Mouse (Mus musculus) kidney, embryonic 14.5 days (tissue): ENCODE results near the gene Zfp57. TPM values are rescaled to one million over a fixed set of nuclear protein-coding genes. Genes with fewer than 3 reads are reported as not detected.

ENCODE experiments used
- ATAC-seq: fragments of 200-750 bp; cut with Nextera tagmentation; 2 replicates; pipeline ENCODE4 v1.8.0; 2017; ENCODE audit warnings: moderate number of reproducible peaks, mild to moderate bottlenecking, moderate TSS enrichment, moderate library complexity; ENCODE audit not compliant: low FRiP score, low TSS enrichment
- H3K27ac ChIP-seq: fragments of 300-500 bp; sonication (generic); 2 replicates; pipeline ENCODE4 v1.5.1; 2014; ENCODE audit warnings: low read depth, mild to moderate bottlenecking, low read length, moderate library complexity, mixed read lengths
- H3K27me3 ChIP-seq: fragments of 300-500 bp; sonication (generic); 2 replicates; pipeline ENCODE4 v1.6.1; 2014; ENCODE audit warnings: mild to moderate bottlenecking, low read length; ENCODE audit not compliant: control insufficient read depth, insufficient read depth
- H3K36me3 ChIP-seq: fragments of 300-500 bp; sonication (generic); 2 replicates; pipeline ENCODE4 v1.6.1; 2014; ENCODE audit warnings: low read length, mixed read lengths; ENCODE audit not compliant: control insufficient read depth, insufficient read depth
- H3K4me1 ChIP-seq: fragments of 300-500 bp; sonication (generic); 2 replicates; pipeline ENCODE4 v1.6.1; 2014; ENCODE audit warnings: low read length, mixed read lengths; ENCODE audit not compliant: control insufficient read depth, insufficient read depth
- H3K4me2 ChIP-seq: fragments of 300-500 bp; sonication (generic); replicated peaks from 2 replicates; pipeline ENCODE4 v1.6.1; 2014; ENCODE audit warnings: low read depth, mild to moderate bottlenecking, low read length
- H3K4me3 ChIP-seq: fragments of 300-500 bp; sonication (generic); 2 replicates; pipeline ENCODE4 v1.5.1; 2014; ENCODE audit warnings: mild to moderate bottlenecking, low read length
- H3K9ac ChIP-seq: fragments of 300-500 bp; sonication (generic); 2 replicates; pipeline ENCODE4 v1.6.1; 2014; ENCODE audit warnings: low read depth, mild to moderate bottlenecking, low read length, moderate library complexity
- H3K9me3 ChIP-seq: fragments of 300-500 bp; sonication (generic); 2 replicates; pipeline ENCODE4 v1.6.1; 2016; ENCODE audit warnings: low read length; ENCODE audit not compliant: control insufficient read depth
- WGBS: fragments of 180-500 bp; shearing (Covaris S2); extraction: QIAGEN DNeasy Blood & Tissue Kit; methylation state at CpG from one replicate; pipeline ENCODE4 v1.1.7; 2014; 5-methylcytosine and 5-hydroxymethylcytosine counted together
- polyA plus RNA-seq: library from polyadenylated mRNA; unstranded; fragments of >200 nt; fragmentation: Nextera tagmentation; extraction: Ambion mirVana; gene quantifications from 2 replicates; pipeline ENCODE4 v1.2.1, GENCODE M21; 2014

Gene Zfp57
- polyA plus RNA-seq, 1 experiment from 2014 or later, result 67.5 TPM

DNA sequence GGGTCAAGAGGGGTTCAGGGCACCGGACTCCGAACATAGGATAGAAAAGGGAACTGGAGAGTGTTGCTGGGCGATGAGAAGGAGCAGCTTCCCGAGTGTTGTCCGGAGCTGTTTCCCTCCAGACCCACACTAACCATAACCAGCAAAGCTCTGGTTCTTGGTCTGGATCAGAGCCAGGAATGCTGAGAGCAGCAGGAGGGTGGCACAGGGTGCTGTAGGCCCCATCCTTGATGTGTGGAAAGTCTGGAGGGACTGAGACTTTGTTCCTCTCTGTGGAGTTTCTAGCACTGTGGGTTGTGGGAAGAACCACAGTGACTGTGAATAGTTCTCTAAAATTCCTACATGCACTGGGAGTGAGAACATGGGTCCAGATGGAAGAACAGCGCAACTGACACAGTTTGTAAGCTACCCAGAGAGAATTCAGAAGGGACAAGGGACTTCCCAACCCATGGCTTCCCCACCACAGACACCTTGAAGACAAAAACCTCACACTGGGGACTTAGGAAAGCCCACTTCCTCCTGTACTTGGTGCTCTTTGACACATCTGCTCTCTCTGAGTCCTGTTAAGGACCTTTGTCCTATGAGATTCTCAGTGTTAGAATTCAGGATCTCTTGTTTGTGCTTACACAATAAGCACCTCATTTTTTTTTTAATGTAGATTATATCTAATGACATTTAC is 29.7 kb upstream of the Zfp57 start:
- Histone ChIP-seq H3K4me3 (no peak overlapping the region), H3K4me2 (no peak overlapping the region), H3K27ac (no peak overlapping the region), H3K9me3 (no peaks in the 10 kb centered on the region), H3K9ac (no peak overlapping the region), H3K4me1 (no peaks in the 10 kb centered on the region), H3K27me3 (no peaks in the 10 kb centered on the region), H3K36me3 (no peaks in the 10 kb centered on the region)
- WGBS, result 96% methylated on average over 6 of the region's 6 CpGs
- ATAC-seq, result no peak

DNA sequence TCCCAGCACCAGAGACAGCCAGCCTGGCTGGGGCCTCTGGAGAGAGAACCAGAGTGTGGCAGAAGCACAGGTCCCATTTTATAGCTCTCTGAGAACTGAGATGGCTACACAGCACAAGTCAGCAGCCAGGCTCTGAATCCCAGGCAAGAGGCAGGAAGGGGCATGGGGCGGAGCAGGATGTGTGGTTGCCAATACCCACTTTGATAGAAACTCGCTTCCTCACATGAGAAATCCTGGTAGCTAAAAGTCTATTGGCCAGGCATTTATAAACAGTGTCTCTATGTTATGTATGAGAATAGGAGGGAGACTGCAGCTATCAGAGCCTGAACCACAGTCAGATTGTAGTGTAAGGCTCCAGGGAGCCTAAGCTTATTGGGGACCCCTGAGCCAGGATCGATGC is 28.2 kb upstream of the Zfp57 start:
- Histone ChIP-seq H3K9me3 (no peaks in the 10 kb centered on the region), H3K9ac (no peak overlapping the region), H3K4me2 (no peak overlapping the region), H3K4me3 (no peak overlapping the region), H3K4me1 (no peaks in the 10 kb centered on the region), H3K27ac (no peak overlapping the region), H3K36me3 (no peaks in the 10 kb centered on the region), H3K27me3 (no peaks in the 10 kb centered on the region)
- WGBS, result 83% methylated on average over 3 of the region's 3 CpGs
- ATAC-seq, result no peak

DNA sequence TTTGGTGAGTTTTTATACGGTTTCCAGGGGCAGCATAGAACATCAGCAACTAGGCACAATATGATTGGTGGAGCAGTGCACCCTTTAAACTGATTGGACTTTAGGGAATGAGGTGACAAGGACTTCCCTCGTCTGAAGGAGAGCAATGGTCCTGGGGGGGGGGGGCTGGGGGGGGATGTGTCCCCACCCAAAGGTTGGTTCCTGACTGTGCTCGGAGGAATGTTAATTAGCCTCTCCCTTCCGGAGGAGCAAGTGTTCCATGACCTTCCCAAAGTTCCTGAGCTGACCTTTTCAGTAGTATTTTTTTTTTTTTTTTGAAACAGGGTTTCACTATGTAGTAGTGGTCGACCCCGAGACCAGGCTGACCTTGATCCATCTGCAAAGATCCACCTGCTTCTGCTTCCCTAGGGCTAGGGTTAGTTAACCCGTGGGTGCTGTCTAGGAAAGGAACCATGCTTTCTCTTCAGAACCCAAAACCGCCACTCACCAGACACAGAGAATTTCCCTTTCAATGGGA is 27.6 kb upstream of the Zfp57 start:
- Histone ChIP-seq H3K36me3 (no peaks in the 10 kb centered on the region), H3K27ac (no peak overlapping the region), H3K9ac (no peak overlapping the region), H3K27me3 (no peaks in the 10 kb centered on the region), H3K4me1 (no peaks in the 10 kb centered on the region), H3K9me3 (no peaks in the 10 kb centered on the region), H3K4me2 (no peak overlapping the region), H3K4me3 (no peak overlapping the region)
- 62% methylated on average over 8 of the region's 8 CpGs for WGBS
- no peak for ATAC-seq

- Histone ChIP-seq H3K27me3 (no peaks in the 10 kb centered on the region), H3K9me3 (no peaks in the 10 kb centered on the region), H3K4me1 (peaks cover 10% of the 10 kb centered on the region; the same call in 1 of the 2 replicates), H3K4me2 (peak within 1 kb of the TSS; percentile 33), H3K4me3 (peak within 1 kb of the TSS; percentile 9; the same call in 1 of the 2 replicates), H3K9ac (no peak within 1 kb of the TSS), H3K27ac (no peak within 1 kb of the TSS), H3K36me3 (no peaks in the 10 kb centered on the region)
- 7% methylated on average over 18 of the region's 18 CpGs for WGBS
- ATAC-seq, result peak; percentile 62
These were observed 19.6 kb upstream of the Zfp57 start, which contains the start of gene 2410137M14Rik for GRCm38 (mm10) chr17:36981221-36981813. Gene 2410137M14Rik (minus strand): TSS chr17:36981237.

DNA sequence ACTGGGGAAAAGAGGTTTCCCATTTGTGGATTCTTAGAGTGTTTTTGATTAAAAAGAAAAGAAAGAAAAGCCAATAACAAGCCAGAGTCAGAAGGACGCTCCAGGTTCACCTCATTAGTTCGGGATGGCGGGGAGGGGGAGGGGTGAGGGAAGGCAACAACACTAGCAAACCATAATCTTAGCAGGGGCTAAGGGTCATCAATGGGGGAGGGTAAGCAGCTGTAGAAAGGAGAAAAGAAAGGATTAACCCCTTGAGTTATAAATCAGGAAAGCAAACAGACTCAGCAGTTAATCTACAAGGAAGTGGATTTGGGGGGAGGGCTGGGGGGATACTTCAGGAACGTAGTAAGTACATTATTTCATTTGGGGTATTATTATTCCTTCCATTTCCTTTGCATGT is 19.1 kb upstream of the Zfp57 start:
- no peak for ATAC-seq
- Histone ChIP-seq H3K4me2 (peak overlapping the region; percentile 33), H3K27me3 (no peaks in the 10 kb centered on the region), H3K9me3 (no peaks in the 10 kb centered on the region), H3K9ac (no peak overlapping the region), H3K36me3 (no peaks in the 10 kb centered on the region), H3K27ac (no peak overlapping the region), H3K4me1 (peaks cover 10% of the 10 kb centered on the region; the same call in 1 of the 2 replicates), H3K4me3 (peak overlapping the region; percentile 9; the same call in 1 of the 2 replicates)
- WGBS, result 2% methylated on average over 4 of the region's 4 CpGs

GRCm38 (mm10) chr17:36982253-36983155 is 18.5 kb upstream of the Zfp57 start:
- ATAC-seq, result 0 out of 2 replicates have a peak, but pooled peaks have one; percentile 20
- Histone ChIP-seq H3K4me1 (peaks cover 10% of the 10 kb centered on the region; the same call in 1 of the 2 replicates), H3K4me3 (no peak overlapping the region), H3K36me3 (no peaks in the 10 kb centered on the region), H3K9ac (no peak overlapping the region), H3K27ac (no peak overlapping the region), H3K4me2 (peak overlapping the region; percentile 33), H3K9me3 (no peaks in the 10 kb centered on the region), H3K27me3 (peaks cover 4% of the 10 kb centered on the region; the same call in 1 of the 2 replicates)
- 24% methylated on average over 5 of the region's 5 CpGs for WGBS

- peaks cover 23% of the 10 kb centered on the region for H3K27me3 ChIP-seq
- no peaks in the 10 kb centered on the region for H3K36me3 ChIP-seq
- H3K27ac ChIP-seq, result no peak overlapping the region
- H3K4me1 ChIP-seq, result no peaks in the 10 kb centered on the region
- H3K9me3 ChIP-seq, result no peaks in the 10 kb centered on the region
- H3K4me3 ChIP-seq, result peak overlapping the region; percentile 15; the same call in 1 of the 2 replicates
- ATAC-seq, result no peak; the same call in 1 of the 2 replicates
- H3K9ac ChIP-seq, result no peak overlapping the region
- 7% methylated on average over 24 of the region's 24 CpGs for WGBS
- H3K4me2 ChIP-seq, result peak overlapping the region; percentile 16
These were observed 12.5 kb upstream of the Zfp57 start for GRCm38 (mm10) chr17:36988475-36988874.

DNA sequence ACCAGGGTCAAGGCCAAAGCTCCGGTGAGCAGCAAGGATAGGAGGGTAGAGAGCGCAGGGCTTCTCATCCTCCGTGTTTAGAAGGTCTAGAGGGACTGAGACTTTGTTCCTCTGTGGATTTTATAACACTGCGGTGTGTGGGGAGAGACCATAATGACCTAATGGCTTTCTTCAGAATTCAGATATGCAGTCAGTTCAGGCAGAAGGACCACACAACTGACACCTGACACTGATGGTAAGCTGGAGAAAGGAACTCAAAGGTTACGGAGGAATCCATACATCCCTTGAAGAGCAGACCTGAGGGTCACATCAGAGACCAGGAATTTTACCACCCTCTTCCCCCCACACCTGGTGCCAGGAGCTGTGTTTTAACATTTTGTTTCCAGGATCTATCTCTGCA is 11.5 kb upstream of the Zfp57 start, which contains the start of gene H2-M5:
H2-M5 (minus strand) TSS at position 101 of the 400 bp plus-strand sequence.
- no peak within 1 kb of the TSS for H3K9ac ChIP-seq
- H3K4me1 ChIP-seq, result no peaks in the 10 kb centered on the region
- WGBS, result 20% methylated on average over 5 of the region's 5 CpGs
- H3K36me3 ChIP-seq, result no peaks in the 10 kb centered on the region
- peaks cover 23% of the 10 kb centered on the region for H3K27me3 ChIP-seq
- no peaks in the 10 kb centered on the region for H3K9me3 ChIP-seq
- no peak within 1 kb of the TSS for H3K27ac ChIP-seq
- H3K4me2 ChIP-seq, result peak within 1 kb of the TSS; percentile 16
- ATAC-seq, result no peak
- H3K4me3 ChIP-seq, result peak within 1 kb of the TSS; percentile 15; the same call in 1 of the 2 replicates
